Mouse (Mus musculus): Measurements from ENCODE around the gene Mtmr14.

Gene Mtmr14

GRCm38 (mm10) chr6:113330547-113330946 lies 92.9 kb downstream of the Mtmr14 start:
- no peak for DNase-seq (ENCODE audit: low spot score in 2 of 2)
